Mouse (Mus musculus) kidney, embryonic 15.5 days (tissue): ENCODE measurements around the gene Syce3. TPM values are rescaled to one million over a fixed set of nuclear protein-coding genes. Genes with fewer than 3 reads are reported as not detected.
A peak's percentile ranks its signal among the peaks of the same experiment; 100 is the strongest.

Experiments used
- ATAC-seq: fragments of 200-750 bp; cut with Nextera tagmentation; replicated peaks from 2 replicates; pipeline ENCODE4 v1.8.0; 2017; ENCODE audit warnings: moderate TSS enrichment; ENCODE audit not compliant: low FRiP score
- H3K27ac ChIP-seq: fragments of 300-500 bp; sonication (generic); 2 replicates; pipeline ENCODE4 v1.5.1; 2015; ENCODE audit warnings: mild to moderate bottlenecking, inconsistent platforms
- H3K27me3 ChIP-seq: fragments of 300-500 bp; sonication (generic); 2 replicates; pipeline ENCODE4 v1.6.1; 2015; ENCODE audit warnings: inconsistent platforms
- H3K36me3 ChIP-seq: fragments of 300-500 bp; sonication (generic); 2 replicates; pipeline ENCODE4 v1.6.1; 2015; ENCODE audit warnings: inconsistent platforms
- H3K4me1 ChIP-seq: fragments of 300-500 bp; sonication (generic); 2 replicates; pipeline ENCODE4 v1.6.1; 2015; ENCODE audit warnings: inconsistent platforms
- H3K4me2 ChIP-seq: fragments of 300-500 bp; sonication (generic); 2 replicates; pipeline ENCODE4 v1.6.1; 2015; ENCODE audit warnings: moderate library complexity, mild to moderate bottlenecking, inconsistent platforms
- H3K4me3 ChIP-seq: fragments of 300-500 bp; sonication (generic); replicated peaks from 2 replicates; pipeline ENCODE4 v1.5.1; 2015; ENCODE audit warnings: mild to moderate bottlenecking, inconsistent platforms
- H3K9ac ChIP-seq: fragments of 300-500 bp; sonication (generic); 2 replicates; pipeline ENCODE4 v1.6.1; 2015; ENCODE audit warnings: mild to moderate bottlenecking, inconsistent platforms
- H3K9me3 ChIP-seq: fragments of 300-500 bp; sonication (generic); replicated peaks from 2 replicates; pipeline ENCODE4 v1.6.1; 2016; ENCODE audit warnings: inconsistent platforms
- WGBS: fragments of 180-500 bp; shearing (Covaris S2); methylation state at CpG from one replicate; pipeline ENCODE4 v1.1.7; 2015; ENCODE audit warnings: mixed read lengths; 5-methylcytosine and 5-hydroxymethylcytosine counted together
- polyA plus RNA-seq: library from polyadenylated mRNA; unstranded; fragments of >200 nt; fragmentation: Nextera tagmentation; extraction: Ambion mirVana; gene quantifications from 2 replicates; pipeline ENCODE4 v1.2.1, GENCODE M21; 2015

Syce3 gene
- not detected in 2 replicates for polyA plus RNA-seq

DNA sequence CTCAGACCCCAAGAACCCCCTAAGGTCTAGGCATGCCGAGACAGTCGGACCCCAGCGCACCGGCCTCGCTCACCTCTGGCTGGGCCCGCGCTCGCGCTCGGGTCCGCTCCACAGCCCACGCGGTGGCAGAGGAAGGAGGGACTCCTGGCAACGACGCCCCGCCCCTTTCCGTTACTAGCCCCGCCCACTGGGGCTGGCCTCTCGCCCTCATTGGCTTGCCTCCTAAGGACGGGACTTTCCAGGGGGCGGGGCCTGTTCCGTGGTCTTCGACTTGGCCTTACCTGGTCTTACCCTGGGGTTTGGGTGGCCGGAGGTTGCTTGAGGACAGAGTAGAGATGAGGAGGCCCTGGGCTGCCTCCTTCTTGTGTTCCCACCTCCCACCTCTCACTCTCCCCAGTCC lies at the start of gene Syce3:
Gene Syce3 (minus strand): TSS at position 386 of the 400 bp plus-strand sequence.
- H3K27me3 ChIP-seq, result no peaks in the 10 kb centered on the region
- no peak within 1 kb of the TSS for H3K27ac ChIP-seq
- 87% methylated on average over 20 of the region's 24 CpGs for WGBS
- 0 out of 2 replicates have a peak, but pooled peaks have one; percentile 36 for ATAC-seq
- H3K4me1 ChIP-seq, result no peaks in the 10 kb centered on the region
- no peak within 1 kb of the TSS for H3K4me2 ChIP-seq
- H3K36me3 ChIP-seq, result no peaks in the 10 kb centered on the region
- peaks cover 7% of the 10 kb centered on the region; the same call in 1 of the 2 replicates for H3K9me3 ChIP-seq
- H3K9ac ChIP-seq, result no peak within 1 kb of the TSS
- H3K4me3 ChIP-seq, result no peak within 1 kb of the TSS

DNA sequence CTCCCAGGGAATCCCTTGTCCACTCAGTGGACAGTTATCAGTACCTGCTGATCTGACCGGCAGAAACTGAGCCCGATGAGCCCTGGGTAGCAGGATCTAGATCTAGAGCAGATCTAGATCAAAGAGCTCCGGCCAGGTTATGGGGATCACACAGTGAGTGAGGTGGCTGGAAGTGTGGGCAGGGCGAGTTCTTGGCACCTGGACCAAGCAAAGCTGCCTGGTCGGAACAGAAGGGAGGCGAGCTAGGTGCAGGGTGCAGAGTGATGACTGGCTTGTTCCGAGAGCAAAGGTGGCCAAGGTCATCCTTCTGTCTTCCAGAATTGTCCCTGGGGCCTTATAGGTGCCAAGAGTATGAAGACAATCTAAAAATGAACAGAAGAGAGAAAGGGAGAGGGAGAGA lies 49.5 kb upstream of the Syce3 start:
- H3K4me3 ChIP-seq, result no peak overlapping the region
- H3K9ac ChIP-seq, result no peak overlapping the region
- WGBS, result 82% methylated on average over 7 of the region's 7 CpGs
- H3K4me1 ChIP-seq, result no peaks in the 10 kb centered on the region
- no peaks in the 10 kb centered on the region for H3K36me3 ChIP-seq
- H3K9me3 ChIP-seq, result no peaks in the 10 kb centered on the region
- 0 out of 2 replicates have a peak, but pooled peaks cover 11% of the 10 kb centered on the region for H3K27me3 ChIP-seq
- H3K4me2 ChIP-seq, result no peak overlapping the region
- ATAC-seq, result no peak
- H3K27ac ChIP-seq, result no peak overlapping the region

DNA sequence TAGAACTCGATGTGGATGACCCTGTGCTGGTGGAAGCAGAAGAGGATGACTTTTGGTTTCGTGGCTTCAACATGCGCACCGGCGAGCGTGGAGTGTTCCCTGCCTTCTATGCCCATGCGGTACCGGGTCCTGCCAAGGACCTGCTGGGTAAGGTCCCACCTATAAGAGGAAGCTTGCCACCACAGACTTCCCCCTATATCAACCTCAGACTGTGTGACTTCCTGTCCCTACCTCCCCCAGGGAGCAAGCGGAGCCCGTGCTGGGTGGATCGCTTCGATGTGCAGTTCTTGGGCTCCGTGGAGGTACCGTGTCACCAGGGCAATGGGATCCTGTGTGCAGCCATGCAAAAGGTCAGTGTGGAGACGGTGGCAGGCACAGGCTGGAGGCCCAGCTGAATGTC lies 48.6 kb upstream of the Syce3 start:
- H3K27me3 ChIP-seq, result peaks cover 19% of the 10 kb centered on the region
- H3K4me1 ChIP-seq, result peaks cover 7% of the 10 kb centered on the region
- WGBS, result 89% methylated on average over 15 of the region's 15 CpGs
- no peak overlapping the region for H3K4me2 ChIP-seq
- ATAC-seq, result no peak
- no peak overlapping the region for H3K4me3 ChIP-seq
- no peaks in the 10 kb centered on the region for H3K36me3 ChIP-seq
- no peaks in the 10 kb centered on the region for H3K9me3 ChIP-seq
- no peak overlapping the region for H3K27ac ChIP-seq
- H3K9ac ChIP-seq, result no peak overlapping the region

DNA sequence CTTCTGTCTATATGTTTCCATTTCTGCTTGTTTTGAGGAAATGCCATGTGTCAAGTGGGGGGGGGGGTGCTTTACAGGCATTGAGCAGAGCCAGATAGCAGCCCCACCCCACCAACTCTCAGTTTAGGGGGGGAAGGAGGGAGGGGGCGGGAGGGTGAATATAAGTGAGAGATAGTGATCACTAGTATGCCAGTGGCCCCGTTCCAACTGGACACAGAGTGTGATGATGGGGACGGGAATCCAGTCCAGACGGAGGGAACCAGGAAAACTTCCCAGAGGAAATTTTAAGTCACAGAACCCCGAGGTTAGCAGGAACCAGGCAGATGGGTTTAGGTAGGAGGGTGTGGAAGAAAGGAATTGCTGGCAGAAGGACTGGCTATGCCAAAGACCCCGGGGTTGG lies 45.3 kb upstream of the Syce3 start:
- Histone ChIP-seq H3K27ac (no peak overlapping the region), H3K9ac (no peak overlapping the region), H3K36me3 (no peaks in the 10 kb centered on the region), H3K9me3 (no peaks in the 10 kb centered on the region), H3K4me2 (no peak overlapping the region), H3K4me3 (no peak overlapping the region), H3K4me1 (peaks cover 13% of the 10 kb centered on the region), H3K27me3 (peaks cover 30% of the 10 kb centered on the region)
- no peak for ATAC-seq
- 77% methylated on average over 6 of the region's 6 CpGs for WGBS

DNA sequence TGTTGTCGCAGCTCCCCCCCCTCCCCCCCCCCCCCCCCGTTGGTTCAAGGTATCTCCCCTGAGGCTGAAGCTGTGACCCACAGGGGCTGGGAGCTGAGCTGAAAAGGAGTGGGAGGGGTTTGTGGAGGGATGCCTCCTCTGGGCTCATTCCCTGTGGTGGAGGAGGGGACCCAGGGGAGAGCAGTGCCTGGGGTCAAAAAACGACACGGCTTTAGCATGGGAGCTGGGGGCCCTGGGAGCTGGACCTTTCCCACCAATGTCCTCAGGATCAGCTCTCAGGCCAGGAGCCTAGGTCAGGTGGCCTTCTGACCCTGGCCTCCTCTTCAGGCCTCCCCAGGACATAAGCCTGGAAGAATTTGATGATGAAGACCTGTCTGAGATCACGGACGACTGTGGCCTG lies 44.6 kb upstream of the Syce3 start:
- H3K4me2 ChIP-seq, result peak overlapping the region; percentile 96; the same call in 1 of the 2 replicates

DNA sequence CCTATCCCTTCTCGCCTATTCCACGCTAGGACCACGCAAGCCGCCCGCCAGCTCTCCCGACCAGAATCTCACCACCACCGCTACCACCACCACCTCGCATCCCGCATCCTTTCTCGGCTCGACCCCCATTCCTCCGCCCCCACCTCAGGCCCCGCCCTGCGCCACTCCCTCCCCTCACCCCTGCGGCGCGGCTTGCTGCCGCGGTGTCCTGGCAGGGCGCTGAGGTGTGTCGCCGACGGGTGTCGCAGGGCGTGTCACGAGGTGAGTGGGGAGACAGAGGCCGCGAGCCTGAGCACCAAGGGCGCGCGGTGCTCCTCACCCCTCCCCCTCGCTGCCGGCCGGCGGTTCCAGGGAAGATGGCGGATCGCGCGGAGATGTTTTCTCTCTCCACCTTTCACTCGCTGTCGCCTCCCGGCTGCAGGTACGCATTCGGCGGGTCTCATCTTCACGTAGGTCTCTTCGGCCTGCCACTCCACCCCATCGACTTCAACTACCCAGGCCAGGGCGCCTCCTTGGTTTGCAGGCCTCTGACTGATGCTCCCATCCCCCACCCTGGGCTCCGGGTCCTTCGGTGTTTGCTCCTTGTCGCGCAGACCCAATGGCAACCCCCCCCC lies 43.7 kb upstream of the Syce3 start, which contains the start of gene Mapk8ip2:
Gene Mapk8ip2 (plus strand): TSS at position 49 of the 614 bp plus-strand sequence.
- Histone ChIP-seq H3K4me1 (peaks cover 13% of the 10 kb centered on the region), H3K27me3 (peaks cover 30% of the 10 kb centered on the region), H3K9ac (no peak within 1 kb of the TSS), H3K4me2 (peak within 1 kb of the TSS; percentile 96), H3K36me3 (no peaks in the 10 kb centered on the region), H3K9me3 (no peaks in the 10 kb centered on the region), H3K4me3 (peak within 1 kb of the TSS; percentile 50), H3K27ac (no peak within 1 kb of the TSS)
- peak; percentile 26; the same call in 1 of the 2 replicates for ATAC-seq
- under 1% methylated on average over 53 of the region's 53 CpGs for WGBS

More for the DNA sequence above, 44.6 kb upstream of the Syce3 start:
- H3K27ac ChIP-seq, result no peak overlapping the region
- peaks cover 30% of the 10 kb centered on the region for H3K27me3 ChIP-seq
- WGBS, result 21% methylated on average over 6 of the region's 6 CpGs
- no peak overlapping the region for H3K9ac ChIP-seq
- ATAC-seq, result no peak
- H3K36me3 ChIP-seq, result no peaks in the 10 kb centered on the region
- H3K9me3 ChIP-seq, result no peaks in the 10 kb centered on the region
- H3K4me3 ChIP-seq, result no peak overlapping the region
- peaks cover 13% of the 10 kb centered on the region for H3K4me1 ChIP-seq

DNA sequence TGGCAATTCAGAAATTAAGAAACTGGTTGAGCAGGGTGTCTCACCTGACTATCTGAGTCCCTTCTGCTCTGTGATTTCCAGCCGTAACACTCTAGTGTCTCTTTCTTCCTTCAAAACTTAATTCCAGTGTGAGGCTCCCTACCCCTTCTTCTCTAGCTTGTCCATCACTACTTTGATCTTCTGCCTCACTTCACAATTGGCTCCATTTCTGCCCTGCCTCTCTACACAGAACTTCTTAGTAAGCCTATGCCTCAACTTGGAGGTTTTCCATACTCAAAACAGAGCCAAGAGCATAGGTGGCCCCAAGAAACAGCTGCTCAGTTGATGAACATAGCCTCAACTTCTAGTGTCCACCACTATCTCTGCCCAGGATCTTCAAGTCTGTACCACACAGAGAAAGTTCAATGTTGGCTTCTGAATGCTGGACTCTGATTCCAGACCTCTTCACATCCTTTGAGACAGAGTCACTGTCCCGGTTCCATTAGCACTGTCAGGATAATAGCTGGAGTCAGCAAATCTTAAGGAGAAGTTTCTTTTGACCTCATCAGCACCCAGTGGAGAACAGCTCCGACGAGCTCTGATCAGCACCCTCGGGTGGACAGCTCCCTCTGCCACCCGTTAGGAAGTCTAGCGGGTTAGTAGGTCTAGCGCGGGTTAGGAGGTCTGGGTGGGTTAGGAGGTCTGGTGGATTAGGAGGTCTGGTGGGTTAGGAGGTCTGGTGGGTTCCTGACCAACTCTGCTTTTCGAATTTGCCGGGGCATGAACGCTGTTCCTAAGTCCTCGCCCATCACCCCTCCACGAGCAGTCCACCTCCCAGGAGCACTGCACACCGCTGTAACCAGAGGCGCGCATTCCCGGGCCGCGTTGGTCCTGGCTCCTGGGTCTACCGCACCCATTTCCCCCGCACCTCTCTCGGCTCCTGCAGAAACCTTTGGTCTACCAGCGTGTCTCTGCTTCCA lies 42.9 kb upstream of the Syce3 start:
- H3K4me3 ChIP-seq, result peak overlapping the region; percentile 50
- no peaks in the 10 kb centered on the region for H3K36me3 ChIP-seq
- H3K27ac ChIP-seq, result no peak overlapping the region
- WGBS, result 5% methylated on average over 24 of the region's 24 CpGs
- H3K4me2 ChIP-seq, result peak overlapping the region; percentile 96
- peaks cover 30% of the 10 kb centered on the region for H3K27me3 ChIP-seq
- peak; percentile 69 for ATAC-seq
- H3K9ac ChIP-seq, result no peak overlapping the region
- no peaks in the 10 kb centered on the region for H3K9me3 ChIP-seq
- peaks cover 13% of the 10 kb centered on the region for H3K4me1 ChIP-seq

DNA sequence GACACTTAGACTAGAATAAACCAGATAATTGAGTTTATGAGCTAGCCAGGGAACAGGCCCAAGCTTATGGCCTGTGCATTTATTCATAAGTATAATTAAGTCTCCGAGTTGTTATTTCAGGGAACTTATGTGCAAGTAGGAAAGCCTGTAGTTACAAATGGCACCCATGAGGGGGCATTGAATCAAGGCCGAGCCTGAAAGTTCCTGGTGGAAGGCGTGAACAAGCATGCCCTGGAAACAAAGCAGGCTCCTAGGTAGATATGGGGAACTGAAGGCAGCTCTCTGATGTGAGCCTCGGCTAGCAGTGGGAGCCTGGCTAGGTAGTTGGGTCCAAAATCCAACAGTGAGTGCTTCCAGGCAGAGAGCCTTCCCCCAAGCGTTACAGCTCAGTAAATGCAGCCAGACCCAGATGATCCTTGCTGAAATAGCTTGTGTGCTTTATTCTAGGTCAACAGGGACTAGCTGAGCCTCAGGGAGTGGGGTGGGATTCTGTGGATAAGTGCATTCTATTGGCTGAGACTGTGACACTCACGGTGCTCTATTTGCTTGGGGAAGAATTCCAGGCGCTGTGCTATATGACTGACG lies 32.3 kb upstream of the Syce3 start:
- H3K4me2 ChIP-seq, result no peak overlapping the region
- H3K4me3 ChIP-seq, result no peak overlapping the region
- no peaks in the 10 kb centered on the region for H3K36me3 ChIP-seq
- no peak for ATAC-seq
- no peak overlapping the region for H3K27ac ChIP-seq
- H3K27me3 ChIP-seq, result no peaks in the 10 kb centered on the region
- H3K4me1 ChIP-seq, result no peaks in the 10 kb centered on the region
- WGBS, result 46% methylated on average over 8 of the region's 8 CpGs
- no peak overlapping the region for H3K9ac ChIP-seq
- no peaks in the 10 kb centered on the region for H3K9me3 ChIP-seq

DNA sequence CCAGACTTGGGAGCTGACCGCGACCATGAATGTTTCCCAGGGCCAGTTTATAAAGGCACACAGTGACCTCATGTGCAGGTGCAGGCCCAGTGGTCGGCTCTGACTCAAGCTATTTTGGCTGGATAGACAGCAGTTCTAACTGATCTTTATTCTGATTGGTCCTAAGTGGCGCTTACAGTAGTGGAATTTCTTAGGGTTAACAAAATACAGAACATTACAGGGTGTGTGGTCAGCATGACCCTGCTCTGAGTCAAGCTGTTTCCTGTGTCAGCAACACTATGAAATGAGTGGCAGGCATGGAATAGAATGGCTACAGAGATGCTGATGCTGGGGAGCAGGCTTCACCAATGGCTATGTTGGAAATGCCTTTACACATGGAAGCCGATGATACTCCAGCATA lies 25.6 kb upstream of the Syce3 start:
- Histone ChIP-seq H3K27ac (no peak overlapping the region), H3K4me3 (no peak overlapping the region), H3K9me3 (no peaks in the 10 kb centered on the region), H3K27me3 (no peaks in the 10 kb centered on the region), H3K4me2 (no peak overlapping the region), H3K36me3 (no peaks in the 10 kb centered on the region), H3K9ac (no peak overlapping the region), H3K4me1 (0 out of 2 replicates have a peak, but pooled peaks cover 4% of the 10 kb centered on the region)
- WGBS, result 82% methylated on average over 5 of the region's 5 CpGs
- no peak for ATAC-seq

DNA sequence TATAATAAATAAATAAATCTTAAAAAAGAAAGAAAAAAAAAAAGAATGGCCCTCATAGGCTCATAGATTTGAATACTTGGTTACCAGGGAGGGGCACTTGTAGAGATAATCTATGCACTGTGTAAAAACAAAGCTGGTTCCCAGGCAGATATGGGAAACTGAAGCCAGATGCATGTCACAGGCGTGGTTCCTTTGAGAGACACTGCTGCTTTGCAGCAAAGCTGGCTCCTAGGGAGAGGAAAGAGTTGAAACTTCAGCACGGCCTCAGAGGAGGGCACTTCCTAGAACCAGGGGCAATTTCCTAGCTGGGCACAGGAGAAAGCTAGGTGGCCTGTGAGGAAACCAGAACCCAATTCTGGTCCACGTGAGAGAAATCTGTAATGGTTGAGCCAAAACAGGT lies 23.8 kb upstream of the Syce3 start:
- H3K4me3 ChIP-seq, result no peak overlapping the region
- H3K36me3 ChIP-seq, result no peaks in the 10 kb centered on the region
- H3K27me3 ChIP-seq, result no peaks in the 10 kb centered on the region
- peaks cover 11% of the 10 kb centered on the region for H3K4me1 ChIP-seq
- no peak overlapping the region for H3K27ac ChIP-seq
- WGBS, result 77% methylated on average over 3 of the region's 3 CpGs
- no peak overlapping the region for H3K9ac ChIP-seq
- H3K9me3 ChIP-seq, result no peaks in the 10 kb centered on the region
- no peak for ATAC-seq
- H3K4me2 ChIP-seq, result no peak overlapping the region

DNA sequence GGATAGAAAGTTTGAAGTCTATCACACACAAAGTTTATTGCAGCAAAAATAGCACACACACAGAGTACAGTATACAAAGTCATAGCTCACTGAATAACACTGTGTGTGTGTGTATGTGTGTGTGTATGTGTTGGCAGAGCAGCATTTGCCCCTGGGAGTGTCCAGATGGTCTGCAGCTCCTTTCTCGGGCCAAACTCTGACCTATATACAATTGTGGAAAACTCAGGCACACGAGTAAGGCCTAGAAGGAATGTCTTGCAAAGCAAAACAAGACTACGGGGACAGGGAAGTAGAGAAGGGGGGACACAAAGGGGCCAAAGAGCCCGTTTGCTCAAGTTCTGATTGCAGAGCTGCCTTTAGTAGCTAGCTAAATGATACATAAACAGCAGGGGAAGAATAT lies 22.6 kb upstream of the Syce3 start:
- Histone ChIP-seq H3K4me1 (peaks cover 20% of the 10 kb centered on the region), H3K9ac (no peak overlapping the region), H3K27ac (no peak overlapping the region), H3K27me3 (no peaks in the 10 kb centered on the region), H3K9me3 (no peaks in the 10 kb centered on the region), H3K36me3 (peaks cover 3% of the 10 kb centered on the region), H3K4me3 (no peak overlapping the region), H3K4me2 (no peak overlapping the region)
- 79% methylated on average over 4 of the region's 4 CpGs for WGBS
- ATAC-seq, result no peak

DNA sequence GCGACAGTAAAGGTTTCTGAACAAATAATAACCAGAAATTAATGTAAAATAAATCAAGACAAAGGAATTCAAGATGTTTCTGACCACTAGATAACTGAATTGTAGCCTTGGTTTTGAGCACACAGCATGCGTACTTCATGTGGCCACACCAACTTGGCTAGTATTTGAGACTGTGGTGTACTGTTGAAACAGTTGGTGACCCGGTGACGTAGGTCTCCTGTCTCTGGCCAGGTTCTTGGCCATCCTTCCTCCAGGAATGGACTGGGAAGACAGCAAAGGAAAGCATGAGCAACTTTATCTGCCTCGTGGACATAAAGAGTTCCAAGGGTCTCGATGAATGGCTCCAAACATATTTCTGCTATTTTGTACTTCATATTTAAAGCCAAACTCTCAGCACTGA lies 21.5 kb upstream of the Syce3 start:
- 90% methylated on average over 6 of the region's 6 CpGs for WGBS
- Histone ChIP-seq H3K9me3 (no peaks in the 10 kb centered on the region), H3K27ac (no peak overlapping the region)

More for the DNA sequence above, 21.5 kb upstream of the Syce3 start:
- Histone ChIP-seq H3K9ac (no peak overlapping the region), H3K27me3 (no peaks in the 10 kb centered on the region), H3K4me1 (peaks cover 20% of the 10 kb centered on the region), H3K4me3 (no peak overlapping the region), H3K4me2 (no peak overlapping the region), H3K36me3 (peaks cover 15% of the 10 kb centered on the region)
- no peak for ATAC-seq
